Mouse (Mus musculus) cerebellum, postnatal 10 days (tissue): ENCODE measurements at regions not wholly inside any gene's neighbourhood (a gene's known extent, or its start where the extent isn't known, plus 50 kb on each side); places are given as distances from the start of the nearest gene placed in this dataset.
"Not testable (repeated sequence)": the region's sequence is repeated elsewhere in the genome, so short reads cannot be mapped to it uniquely, and the experiment has no call there.

Experiments
- DNase-seq, 2 experiments: peaks; one replicate each; pipeline ENCODE4 v3.0.0; 2021; ENCODE audit warnings: mixed read lengths in 2 of 2

DNA sequence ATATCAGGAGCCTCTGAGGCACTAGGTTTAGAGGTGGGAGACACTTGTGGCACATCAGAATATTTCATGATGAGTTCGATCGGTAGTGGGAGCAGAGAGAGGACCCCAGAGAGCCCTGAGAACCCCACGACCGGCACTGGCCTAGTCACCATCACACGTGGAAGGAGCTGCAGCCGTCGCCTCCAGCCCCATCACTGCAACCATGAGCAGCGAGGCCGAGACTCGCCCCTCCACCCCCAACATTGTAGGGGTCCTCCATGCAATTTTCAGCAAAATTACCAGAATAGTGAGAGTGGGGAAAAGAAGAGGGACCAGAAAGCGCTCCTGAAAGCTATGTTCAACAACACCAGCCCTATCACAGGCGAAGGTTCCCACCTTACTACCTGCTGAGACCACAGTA lies 297.0 kb downstream of the Edem1 start:
- DNase-seq, result no peak

GRCm38 (mm10) chr6:109127203-109127602 lies 298.8 kb downstream of the Edem1 start:
- no peak for DNase-seq

DNA sequence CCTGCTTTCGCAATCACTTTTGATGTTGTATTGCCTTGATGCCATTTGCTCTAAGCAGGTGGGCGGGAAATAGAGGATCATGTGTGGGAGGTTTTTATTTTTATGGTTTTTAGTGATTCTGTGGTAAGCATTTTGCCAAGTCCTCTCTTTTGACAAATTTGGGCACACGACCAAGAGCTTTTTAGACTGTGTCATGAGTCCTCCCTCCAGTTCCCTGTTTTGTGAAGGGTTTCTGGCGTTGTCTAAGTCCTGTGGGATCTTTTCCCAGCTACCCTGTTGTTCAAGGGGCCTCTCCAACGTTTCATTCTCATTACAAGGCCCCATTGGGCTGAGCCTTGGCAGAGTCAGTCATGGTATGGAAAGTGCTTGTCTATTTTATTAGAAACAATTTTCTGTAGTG lies 317.7 kb downstream of the Edem1 start:
- DNase-seq, result peak in 1 of 2 experiments; percentile 26

DNA sequence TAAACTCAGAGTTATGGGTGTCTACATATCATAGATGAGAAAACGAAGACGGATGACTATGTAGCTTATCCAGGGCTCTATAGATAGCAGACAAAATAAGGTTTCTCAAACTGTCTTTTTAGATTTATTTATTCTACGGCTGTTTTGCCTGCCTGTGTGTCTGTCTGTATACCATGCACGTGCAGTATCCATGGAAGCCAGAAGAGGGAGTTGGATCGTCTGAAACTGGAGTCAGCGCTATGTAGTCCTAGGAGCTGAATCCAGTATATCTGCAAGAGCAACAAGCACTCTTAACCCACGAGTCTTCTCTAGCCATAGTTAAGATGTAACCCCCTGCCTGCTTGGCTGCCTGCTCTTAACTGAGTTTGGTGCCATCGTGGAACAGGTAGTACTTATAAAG lies 320.6 kb downstream of the Edem1 start:
- peak; percentile 30 to 32 for DNase-seq

DNA sequence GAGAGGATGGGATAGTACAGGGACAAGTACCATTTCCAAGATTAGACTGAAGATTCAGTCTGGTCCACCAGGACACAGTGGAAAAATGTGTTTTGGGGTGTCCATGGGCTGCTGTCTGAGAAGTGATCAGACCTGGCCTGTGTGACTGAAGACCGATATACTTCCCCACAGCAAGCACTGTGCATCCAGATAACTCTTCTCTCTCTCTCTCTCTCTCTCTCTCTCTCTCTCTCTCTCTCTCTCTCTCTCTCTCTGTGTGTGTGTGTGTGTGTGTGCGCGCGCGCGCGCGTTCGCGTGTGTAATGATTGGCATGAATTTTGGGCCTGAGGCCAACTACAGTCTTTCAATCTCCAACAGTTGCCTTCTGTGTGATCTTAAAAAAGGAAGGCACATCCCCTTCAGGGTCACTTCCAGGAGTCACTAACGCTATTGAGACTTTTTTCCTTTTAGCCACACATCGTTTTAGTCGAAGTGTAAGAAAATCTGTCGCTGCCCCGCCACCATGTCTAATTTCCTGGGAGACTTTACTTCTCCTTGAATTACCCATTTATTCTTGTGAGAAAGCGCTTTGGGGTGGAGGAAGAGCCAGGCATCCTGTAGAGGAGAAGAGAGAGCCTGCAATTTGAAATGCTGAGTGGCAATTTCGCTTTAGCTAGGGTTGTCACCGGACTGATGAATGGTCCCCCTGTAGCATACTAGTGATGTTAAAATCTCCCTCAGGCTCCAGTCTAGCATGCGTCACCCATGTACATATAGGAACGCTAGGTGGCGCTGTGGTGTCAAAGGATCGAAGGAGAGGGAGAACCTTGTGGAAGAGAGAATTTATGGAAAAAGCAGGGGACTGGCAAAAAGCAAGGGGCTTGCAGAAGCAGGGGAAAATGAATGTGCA lies 321.8 kb downstream of the Edem1 start:
- peak; percentile 95 to 97 for DNase-seq

DNA sequence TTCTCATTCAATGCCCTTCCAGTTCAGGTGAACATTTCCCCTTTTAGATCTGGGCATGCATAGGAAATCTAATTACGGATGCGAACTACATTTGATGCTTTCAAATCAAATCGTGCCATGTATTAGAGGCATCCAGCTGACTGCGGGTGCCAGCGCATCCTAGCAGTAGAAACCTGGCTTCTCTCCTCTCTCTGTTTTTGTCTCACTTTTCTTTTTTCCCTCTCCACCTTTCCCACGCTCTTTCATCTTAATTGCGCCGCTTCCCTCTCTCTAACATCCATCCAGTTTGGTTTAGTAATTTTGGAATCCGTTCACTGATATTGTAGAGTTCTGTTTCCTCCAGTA lies 322.4 kb downstream of the Edem1 start:
- no peak for DNase-seq

DNA sequence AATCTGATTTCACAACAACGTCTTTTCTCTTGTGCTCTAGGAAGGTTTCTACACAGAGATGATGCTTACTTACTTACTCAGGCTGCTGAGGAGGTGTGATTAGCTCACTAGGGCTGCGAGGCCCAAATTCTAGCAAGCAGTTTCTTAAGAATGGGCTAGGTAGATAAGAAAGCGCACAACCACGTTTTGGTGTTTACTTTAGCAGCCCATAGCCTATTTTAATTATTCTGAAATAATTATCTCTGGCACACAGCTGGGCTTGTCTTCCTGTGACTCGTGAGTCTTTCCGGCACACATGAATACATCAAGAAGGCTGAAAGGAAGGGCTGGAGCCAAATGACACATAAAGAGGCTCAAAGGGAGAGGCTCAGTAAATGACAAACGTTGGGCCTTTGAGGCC lies 325.2 kb downstream of the Edem1 start:
- no peak for DNase-seq

DNA sequence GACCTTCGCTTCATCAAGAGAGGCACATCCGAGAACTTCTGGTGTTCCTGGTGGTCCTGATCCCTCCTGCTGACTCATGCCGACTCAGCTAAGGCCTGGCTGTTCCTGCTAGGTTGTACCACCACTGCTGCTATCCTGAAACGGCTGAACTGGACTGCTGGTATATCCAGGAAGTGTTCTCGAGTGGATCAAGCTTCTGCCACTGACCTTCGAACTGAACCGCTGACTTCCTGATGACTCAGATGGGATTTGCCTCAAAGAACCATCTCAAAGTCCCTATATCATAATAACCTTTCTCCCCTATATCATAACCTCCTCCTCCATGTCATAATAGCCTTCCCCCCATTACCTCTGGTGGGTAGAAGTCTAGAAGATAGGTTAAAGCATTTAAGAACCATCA lies 331.1 kb downstream of the Edem1 start:
- no peak for DNase-seq

GRCm38 (mm10) chr6:109167439-109167838 lies 339.0 kb downstream of the Edem1 start:
- no peak for DNase-seq

GRCm38 (mm10) chr6:109172104-109172850 lies 343.8 kb downstream of the Edem1 start:
- DNase-seq, result peak; percentile 50 to 54

GRCm38 (mm10) chr6:109173015-109173414 lies 344.6 kb downstream of the Edem1 start:
- DNase-seq, result no peak

DNA sequence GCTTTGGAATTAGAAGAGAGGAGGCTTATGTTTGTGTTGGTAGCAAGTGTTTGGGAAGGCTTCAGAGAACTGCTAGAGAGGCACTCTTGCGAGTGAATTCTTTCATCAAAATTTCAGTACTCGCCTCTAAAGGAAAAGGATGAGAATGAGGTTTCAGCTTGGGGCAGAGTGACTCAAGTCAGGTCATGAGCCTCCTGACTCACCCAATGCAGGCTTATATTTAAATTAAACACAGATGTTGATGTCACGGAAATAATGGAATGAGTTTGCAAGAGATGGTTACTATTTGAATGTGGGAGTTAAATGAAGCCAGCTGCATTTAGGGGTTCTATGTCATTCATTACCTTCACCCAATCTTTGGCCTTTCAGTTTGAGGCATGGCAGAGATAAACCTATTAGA lies 348.4 kb downstream of the Edem1 start:
- DNase-seq, result no peak

DNA sequence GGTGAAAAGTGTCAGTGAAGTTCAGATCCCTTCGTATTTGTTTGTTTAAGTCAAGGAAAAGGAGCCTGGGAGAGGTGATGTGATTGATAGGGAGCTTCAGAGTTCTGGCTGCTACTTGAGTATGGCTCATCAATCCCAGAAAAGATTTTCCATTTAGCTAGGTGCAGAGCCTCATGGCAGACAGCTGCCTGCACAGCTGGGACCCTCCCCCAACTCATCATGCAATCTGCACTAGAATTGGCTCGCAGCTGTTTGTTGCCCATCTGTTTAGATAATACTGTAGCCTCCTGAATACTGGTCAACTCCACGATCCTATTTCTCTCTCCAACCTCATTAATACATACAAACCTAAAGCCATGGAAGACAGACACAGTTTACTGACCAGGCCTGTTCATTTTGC lies 354.4 kb downstream of the Edem1 start:
- DNase-seq, result no peak

- not testable (repeated sequence) for DNase-seq
Observed at GRCm38 (mm10) chr6:109193061-109193460, 364.6 kb downstream of the Edem1 start.

DNA sequence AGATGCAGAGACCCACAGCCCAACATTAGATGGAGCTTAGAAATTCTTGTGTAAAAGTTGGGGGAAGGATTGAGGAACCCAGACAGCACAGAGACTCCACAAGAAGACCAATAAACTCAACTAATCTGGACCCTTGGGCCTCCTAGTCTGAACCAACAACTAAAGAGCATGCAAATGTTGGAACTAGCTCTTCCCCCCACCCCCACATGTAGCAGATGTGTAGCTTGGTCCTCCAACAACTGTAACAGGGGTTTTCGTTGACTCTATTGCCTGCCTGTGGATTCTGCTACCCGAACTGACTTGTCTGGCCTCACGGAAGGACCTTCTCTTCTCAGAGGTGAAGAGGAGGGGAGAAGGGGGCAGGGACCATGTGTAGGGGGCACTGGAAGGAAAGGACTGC lies 365.2 kb downstream of the Edem1 start:
- no peak for DNase-seq

GRCm38 (mm10) chr6:109209699-109210098 lies 381.3 kb downstream of the Edem1 start:
- DNase-seq, result no peak

DNA sequence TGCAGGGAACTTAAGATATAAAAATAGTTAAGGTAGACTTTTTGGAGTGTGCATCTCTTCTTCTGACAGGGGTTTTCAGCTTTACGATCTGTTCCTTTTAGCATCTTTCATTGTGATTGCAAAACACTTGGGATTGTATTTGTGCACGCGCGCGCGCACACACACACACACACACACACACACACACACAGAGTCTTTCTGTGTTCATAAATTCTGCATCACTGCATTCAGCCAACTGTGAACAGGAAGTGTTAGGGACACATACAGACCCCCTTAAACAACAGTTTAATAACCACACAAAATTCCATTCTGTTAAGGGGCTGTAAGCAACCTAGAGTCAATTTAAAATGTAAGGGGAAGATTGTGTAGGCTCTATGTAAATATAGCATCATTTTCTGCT lies 401.9 kb downstream of the Edem1 start:
- no peak for DNase-seq

GRCm38 (mm10) chr6:109233426-109233825 lies 405.0 kb downstream of the Edem1 start:
- DNase-seq, result peak; percentile 11 to 12

DNA sequence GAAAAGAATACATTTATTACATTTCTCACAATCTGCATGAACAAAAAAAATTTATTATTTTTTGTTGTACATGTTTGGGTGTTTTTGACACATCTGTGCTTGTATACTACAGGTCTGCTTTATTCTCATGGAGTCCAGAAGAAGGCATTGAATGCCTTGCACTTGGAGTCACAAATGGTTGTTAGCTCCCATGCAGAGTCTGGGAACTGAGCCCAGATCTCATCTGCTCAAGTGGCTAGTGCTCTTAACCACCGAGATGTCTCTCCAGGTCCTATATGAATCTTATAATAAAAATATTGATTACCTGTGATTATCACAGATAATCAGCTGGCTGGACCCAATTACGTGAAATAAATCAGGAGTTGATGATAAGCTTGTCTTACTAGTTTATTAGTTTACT lies 417.2 kb downstream of the Edem1 start:
- DNase-seq, result peak; percentile 64 to 79

- not testable (repeated sequence) for DNase-seq
Observed at GRCm38 (mm10) chr6:109246510-109246909, 418.1 kb downstream of the Edem1 start.
